Mouse (Mus musculus) brain, embryonic 14.5 days (tissue): ENCODE data around the gene Aco1.

Experiments used
- CTCF ChIP-seq: fragments of 200-500 bp; IDR thresholded peaks from 2 replicates; pipeline ENCODE4 v1.5.1; 2012; ENCODE audit warnings: inconsistent platforms, mild to moderate bottlenecking, moderate library complexity, borderline replicate concordance; ENCODE audit not compliant: insufficient read depth, insufficient read length; ENCODE audit errors: extremely low read depth
- POLR2A ChIP-seq: fragments of 200-500 bp; IDR thresholded peaks from 2 replicates; pipeline ENCODE4 v1.6.1; 2012; ENCODE audit warnings: mild to moderate bottlenecking, inconsistent platforms, borderline replicate concordance; ENCODE audit not compliant: poor library complexity, insufficient read depth, insufficient read length, severe bottlenecking; ENCODE audit errors: extremely low read depth

DNA sequence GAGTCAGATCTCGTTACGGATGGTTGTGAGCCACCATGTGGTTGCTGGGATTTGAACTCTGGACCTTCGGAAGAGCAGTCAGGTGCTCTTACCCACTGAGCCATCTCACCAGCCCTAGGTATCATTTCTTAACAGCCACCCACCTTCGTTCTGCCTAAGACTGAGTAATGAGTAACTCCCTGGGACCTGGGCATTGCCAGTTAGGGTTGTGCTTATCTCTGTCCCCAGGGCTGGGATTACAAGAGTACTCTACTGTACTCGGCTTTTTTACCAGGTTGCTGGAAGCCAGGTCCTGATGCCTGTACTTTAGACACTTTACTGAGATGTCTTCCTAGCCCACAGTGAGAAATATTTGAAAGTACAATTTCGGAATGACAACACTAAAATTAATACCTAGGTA lies 69.3 kb downstream of the Aco1 start:
- TF ChIP-seq POLR2A (no peak), CTCF (no peak)
